Mouse (Mus musculus): Measurements from ENCODE around the gene Gm14085. TPM values are rescaled to one million over a fixed set of nuclear protein-coding genes. Genes with fewer than 3 reads are reported as not detected.

The Gm14085 gene
- total and polyA plus RNA-seq, 3 experiments: 0.12 to 0.22 TPM; not detected in 1

DNA sequence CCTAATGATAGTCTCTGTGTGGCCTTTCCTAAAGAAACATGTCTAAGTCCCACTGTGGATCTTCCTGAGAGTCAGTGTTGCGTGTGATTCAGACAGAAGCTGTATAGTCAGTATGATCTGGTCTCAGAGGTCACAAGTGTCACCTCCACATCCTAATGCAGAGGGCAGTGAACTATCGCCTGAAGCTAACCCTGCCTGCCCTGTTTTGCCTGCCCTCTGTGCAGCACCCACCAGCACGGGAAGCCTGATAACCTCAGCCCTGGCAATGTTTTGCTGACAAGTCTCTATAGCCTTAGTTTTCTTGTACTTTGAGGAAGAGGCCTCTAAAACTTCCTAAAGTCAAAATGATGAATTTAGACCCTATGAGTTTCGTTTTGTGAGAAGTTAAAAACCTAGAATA lies 85.7 kb downstream of the Gm14085 start:
- no peaks in the 10 kb centered on the region for H3K79me2 ChIP-seq (ENCODE audit: control insufficient read depth, insufficient read depth, low read length, poor library complexity)
- no peak overlapping the region for H3K9ac ChIP-seq (ENCODE audit: control insufficient read depth, low read depth, low read length, poor library complexity, severe bottlenecking)
- H3K36me3 ChIP-seq (ENCODE audit: control insufficient read depth in 1 of 2, insufficient read depth in 2 of 2, low read length in 2 of 2): no peaks in the 10 kb centered on the region
- H3K4me1 ChIP-seq (ENCODE audit: control insufficient read depth in 1 of 2, insufficient read depth in 2 of 2, low read length in 2 of 2): no peaks in the 10 kb centered on the region
- H3K27me3 ChIP-seq (ENCODE audit: control insufficient read depth in 1 of 2, insufficient read depth in 2 of 2, low read length in 2 of 2): no peaks in the 10 kb centered on the region; a peak in 1 of 4 replicates
- TF ChIP-seq SIN3A (IDR thresholded peaks at IDR 0.05; ENCODE audit: low read length): no peak
- no peak for TF ChIP-seq ZKSCAN1 (IDR thresholded peaks at IDR 0.05; ENCODE audit: low read depth, low read length)
- no peak for TF ChIP-seq MEF2A (IDR thresholded peaks at IDR 0.05; ENCODE audit: extremely low read depth, insufficient replicate concordance, low read depth, low read length, poor library complexity, severe bottlenecking)
- TF ChIP-seq CHD2 (IDR thresholded peaks at IDR 0.05; ENCODE audit: low read length): no peak
- no peak for TF ChIP-seq MYC (IDR thresholded peaks at IDR 0.05; ENCODE audit: low read depth, low read length)
- TF ChIP-seq ZMIZ1 (IDR thresholded peaks at IDR 0.05; ENCODE audit: low read depth, low read length): no peak
- TF ChIP-seq USF1 (IDR thresholded peaks at IDR 0.05; ENCODE audit: low read depth, low read length): no peak
- TF ChIP-seq ZC3H11A (IDR thresholded peaks at IDR 0.05; ENCODE audit: low read depth, low read length): no peak
- TF ChIP-seq TAL1 (IDR thresholded peaks at IDR 0.05; ENCODE audit: low read length): no peak
- no peak for TF ChIP-seq SMC3 (IDR thresholded peaks at IDR 0.05; ENCODE audit: low read depth, low read length)
- no peak for TF ChIP-seq JUND (IDR thresholded peaks at IDR 0.05; ENCODE audit: low read depth, low read length)
- DNase-seq (ENCODE audit: low read depth, low spot score): no peak
- no peak overlapping the region for H3K4me3 ChIP-seq (ENCODE audit: control insufficient read depth in 1 of 2, insufficient read depth in 1 of 2, low read depth in 2 of 2, low read length in 2 of 2)
- H3K27ac ChIP-seq (ENCODE audit: control insufficient read depth, low read depth, low read length): no peak overlapping the region
- no peaks in the 10 kb centered on the region for H3K9me3 ChIP-seq (replicated peaks; ENCODE audit: insufficient read depth, low read length)

DNA sequence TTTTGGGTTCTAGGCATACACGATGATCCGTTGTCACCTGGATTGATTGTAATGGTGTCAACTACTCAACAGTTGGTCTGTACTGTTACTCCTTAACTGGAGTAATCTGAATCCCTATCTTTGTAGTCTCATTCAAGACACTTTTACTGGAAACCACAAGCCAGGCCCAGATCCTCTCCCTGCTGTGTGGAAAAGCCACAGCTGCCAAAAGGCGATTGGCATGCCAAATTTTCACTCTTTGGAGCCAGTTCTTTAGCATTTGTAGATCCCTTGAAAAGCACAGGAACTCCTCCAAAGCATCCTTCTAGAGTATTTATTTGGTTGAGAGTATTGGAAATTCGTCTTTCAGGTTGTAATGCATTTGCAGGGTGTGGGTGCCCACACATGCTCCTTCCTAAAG lies 86.6 kb downstream of the Gm14085 start:
- H3K4me3 ChIP-seq (ENCODE audit: control insufficient read depth in 1 of 2, insufficient read depth in 1 of 2, low read depth in 2 of 2, low read length in 2 of 2): no peak overlapping the region
- H3K27me3 ChIP-seq (ENCODE audit: control insufficient read depth in 1 of 2, insufficient read depth in 2 of 2, low read length in 2 of 2): peaks cover 0 to under 1% of the 10 kb centered on the region in 2 experiments; a peak in 2 of 4 replicates
- H3K27ac ChIP-seq (ENCODE audit: control insufficient read depth, low read depth, low read length): no peak overlapping the region
- DNase-seq (ENCODE audit: low read depth, low spot score): no peak
- no peaks in the 10 kb centered on the region for H3K4me1 ChIP-seq (ENCODE audit: control insufficient read depth in 1 of 2, insufficient read depth in 2 of 2, low read length in 2 of 2)
- no peak overlapping the region for H3K9ac ChIP-seq (ENCODE audit: control insufficient read depth, low read depth, low read length, poor library complexity, severe bottlenecking)
- TF ChIP-seq USF1 (IDR thresholded peaks at IDR 0.05; ENCODE audit: low read depth, low read length): no peak
- TF ChIP-seq EP300 (IDR thresholded peaks at IDR 0.05; ENCODE audit: low read depth in 1 of 2, low read length in 2 of 2): no peak
- no peak for TF ChIP-seq MEF2A (IDR thresholded peaks at IDR 0.05; ENCODE audit: extremely low read depth, insufficient replicate concordance, low read depth, low read length, poor library complexity, severe bottlenecking)
- no peak for TF ChIP-seq RAD21 (IDR thresholded peaks at IDR 0.05; ENCODE audit: low read depth, low read length)
- TF ChIP-seq ETS1 (IDR thresholded peaks at IDR 0.05; ENCODE audit: low read depth, low read length): no peak
- no peak for TF ChIP-seq KAT2A (conservative IDR thresholded peaks at IDR 0.05; ENCODE audit: low read depth, low read length)
- TF ChIP-seq CHD2 (IDR thresholded peaks at IDR 0.05; ENCODE audit: low read length): no peak
- no peak for TF ChIP-seq ZKSCAN1 (IDR thresholded peaks at IDR 0.05; ENCODE audit: low read depth, low read length)
- TF ChIP-seq E2F4 (IDR thresholded peaks at IDR 0.05; ENCODE audit: borderline replicate concordance, low read depth, low read length): no peak
- no peak for TF ChIP-seq TBP (IDR thresholded peaks at IDR 0.05; ENCODE audit: low read depth, low read length)
- H3K9me3 ChIP-seq (replicated peaks; ENCODE audit: insufficient read depth, low read length): no peaks in the 10 kb centered on the region
- no peaks in the 10 kb centered on the region for H3K79me2 ChIP-seq (ENCODE audit: control insufficient read depth, insufficient read depth, low read length, poor library complexity)
- H3K36me3 ChIP-seq (ENCODE audit: control insufficient read depth in 1 of 2, insufficient read depth in 2 of 2, low read length in 2 of 2): no peaks in the 10 kb centered on the region
